Mouse (Mus musculus) lung, embryonic 15.5 days (tissue): ENCODE measurements around the gene Asb4. TPM values are rescaled to one million over a fixed set of nuclear protein-coding genes. Genes with fewer than 3 reads are reported as not detected.

Experiments used
- ATAC-seq: fragments of 200-750 bp; cut with Nextera tagmentation; 2 replicates; pipeline ENCODE4 v1.8.0; 2017; ENCODE audit warnings: moderate number of reproducible peaks, borderline replicate concordance; ENCODE audit not compliant: low FRiP score, low TSS enrichment; ENCODE audit errors: extremely low read depth
- H3K27ac ChIP-seq: fragments of 300-500 bp; sonication (generic); 2 replicates; pipeline ENCODE4 v1.5.1; 2015; ENCODE audit warnings: moderate library complexity, mild to moderate bottlenecking, inconsistent platforms
- H3K27me3 ChIP-seq: fragments of 300-500 bp; sonication (generic); 2 replicates; pipeline ENCODE4 v1.6.1; 2015; ENCODE audit warnings: inconsistent platforms
- H3K36me3 ChIP-seq: fragments of 300-500 bp; sonication (generic); 2 replicates; pipeline ENCODE4 v1.6.1; 2015; ENCODE audit warnings: inconsistent platforms
- H3K4me1 ChIP-seq: fragments of 300-500 bp; sonication (generic); 2 replicates; pipeline ENCODE4 v1.6.1; 2015; ENCODE audit warnings: inconsistent platforms
- H3K4me2 ChIP-seq: fragments of 300-500 bp; sonication (generic); 2 replicates; pipeline ENCODE4 v1.6.1; 2015; ENCODE audit warnings: inconsistent platforms, mild to moderate bottlenecking, moderate library complexity
- H3K4me3 ChIP-seq: fragments of 300-500 bp; sonication (generic); 2 replicates; pipeline ENCODE4 v1.5.1; 2015; ENCODE audit warnings: mild to moderate bottlenecking, inconsistent platforms
- H3K9ac ChIP-seq: fragments of 300-500 bp; sonication (generic); 2 replicates; pipeline ENCODE4 v1.6.1; 2015; ENCODE audit warnings: inconsistent platforms
- H3K9me3 ChIP-seq: fragments of 300-500 bp; sonication (generic); 2 replicates; pipeline ENCODE4 v1.6.1; 2016; ENCODE audit warnings: inconsistent platforms
- WGBS: fragments of 180-500 bp; shearing (Covaris S2); methylation state at CpG from one replicate; pipeline ENCODE4 v1.1.7; 2015; 5-methylcytosine and 5-hydroxymethylcytosine counted together
- polyA plus RNA-seq: library from polyadenylated mRNA; unstranded; fragments of >200 nt; fragmentation: Nextera tagmentation; extraction: Ambion mirVana; gene quantifications from 2 replicates; pipeline ENCODE4 v1.2.1, GENCODE M21; 2015

The Asb4 gene
- polyA plus RNA-seq, 1 experiment from 2014 or later = 8.2 TPM

DNA sequence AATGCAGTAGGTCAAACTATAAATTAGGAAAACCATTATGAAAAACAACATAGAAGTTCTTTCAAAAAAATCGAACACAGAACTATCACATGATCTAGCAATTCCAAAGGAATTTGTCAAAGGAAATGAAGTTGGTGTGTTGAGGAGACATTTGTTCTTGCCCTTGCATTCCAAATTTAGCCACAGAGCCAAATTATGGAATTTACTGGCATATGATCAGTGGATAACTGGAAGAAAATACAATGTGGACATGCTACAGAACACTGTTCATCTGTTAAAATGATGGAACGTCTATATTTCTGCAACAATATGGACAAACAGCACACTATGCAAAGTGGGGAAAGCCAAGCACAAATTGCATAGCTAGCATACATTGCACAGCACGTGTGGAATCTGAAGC, 72.7 kb downstream of the Asb4 start:
- Histone ChIP-seq H3K27ac (no peak overlapping the region), H3K27me3 (no peaks in the 10 kb centered on the region), H3K36me3 (no peaks in the 10 kb centered on the region), H3K4me2 (no peak overlapping the region), H3K4me3 (no peak overlapping the region), H3K9ac (no peak overlapping the region), H3K4me1 (no peaks in the 10 kb centered on the region), H3K9me3 (no peaks in the 10 kb centered on the region)
- 73% methylated on average over 3 of the region's 3 CpGs for WGBS
- ATAC-seq = no peak

DNA sequence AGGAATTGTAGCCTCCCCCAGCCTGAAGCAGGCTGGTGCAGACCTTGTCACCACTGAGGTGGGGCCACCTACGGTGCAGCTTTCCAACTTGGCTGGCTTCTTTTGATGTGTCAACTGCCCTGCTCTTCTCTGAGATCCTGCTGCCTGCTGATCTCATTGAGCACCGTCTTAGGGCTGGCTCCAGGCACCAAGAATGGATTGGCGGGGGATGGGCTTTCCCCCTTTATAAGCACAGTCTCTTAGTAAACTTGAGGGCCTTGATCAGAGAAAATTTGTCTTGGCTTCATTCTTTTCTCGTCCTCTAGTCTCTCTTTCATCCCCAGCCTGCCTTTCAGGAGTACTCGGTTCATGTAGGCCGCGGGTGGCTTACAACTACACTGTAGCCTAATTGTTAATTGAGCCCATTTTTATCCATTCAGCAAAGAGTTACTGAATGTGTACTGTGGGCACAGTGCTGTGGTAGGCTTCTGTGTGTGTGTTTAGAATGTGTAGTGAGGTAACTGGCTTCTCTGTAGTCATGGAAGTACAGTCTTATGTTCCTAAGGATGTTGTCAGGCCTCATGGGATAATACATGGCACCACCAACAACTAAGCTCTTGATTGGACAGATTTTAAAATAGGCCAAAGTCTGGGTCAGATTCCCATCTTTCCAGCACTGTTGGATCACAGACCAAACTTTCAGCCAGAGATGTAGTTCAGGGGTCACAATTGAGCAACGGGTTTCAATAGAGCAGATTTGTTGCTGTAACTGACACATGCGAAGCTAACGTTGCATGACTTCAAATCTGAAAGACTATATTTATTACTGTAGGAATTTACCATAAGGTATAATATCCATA, 87.5 kb downstream of the Asb4 start:
- no peak overlapping the region for H3K4me2 ChIP-seq
- no peak overlapping the region for H3K27ac ChIP-seq
- H3K4me1 ChIP-seq = no peaks in the 10 kb centered on the region
- H3K9ac ChIP-seq = no peak overlapping the region
- no peak for ATAC-seq
- no peaks in the 10 kb centered on the region for H3K9me3 ChIP-seq
- H3K4me3 ChIP-seq = no peak overlapping the region
- 81% methylated on average over 10 of the region's 10 CpGs for WGBS
- no peaks in the 10 kb centered on the region for H3K36me3 ChIP-seq
- H3K27me3 ChIP-seq = no peaks in the 10 kb centered on the region

DNA sequence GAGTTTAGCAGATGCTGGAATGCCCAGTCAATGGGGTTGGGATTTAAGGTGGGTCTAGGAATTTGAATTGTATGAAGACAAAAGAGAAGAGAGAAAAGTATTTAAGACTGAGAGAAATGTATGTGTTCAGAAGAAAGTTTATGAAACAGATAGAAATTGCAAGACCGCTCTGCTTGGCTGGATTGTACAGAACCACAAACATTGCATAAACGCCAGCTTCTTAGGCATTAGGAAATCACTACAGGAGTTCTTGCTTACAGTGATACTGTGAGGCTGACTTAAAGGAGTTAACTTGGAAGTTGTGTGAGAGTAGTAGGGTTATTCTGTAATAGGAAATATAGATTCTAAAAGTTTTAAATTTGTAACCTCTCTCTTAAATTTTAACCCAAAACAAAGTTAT, 89.5 kb downstream of the Asb4 start:
- no peaks in the 10 kb centered on the region for H3K36me3 ChIP-seq

DNA sequence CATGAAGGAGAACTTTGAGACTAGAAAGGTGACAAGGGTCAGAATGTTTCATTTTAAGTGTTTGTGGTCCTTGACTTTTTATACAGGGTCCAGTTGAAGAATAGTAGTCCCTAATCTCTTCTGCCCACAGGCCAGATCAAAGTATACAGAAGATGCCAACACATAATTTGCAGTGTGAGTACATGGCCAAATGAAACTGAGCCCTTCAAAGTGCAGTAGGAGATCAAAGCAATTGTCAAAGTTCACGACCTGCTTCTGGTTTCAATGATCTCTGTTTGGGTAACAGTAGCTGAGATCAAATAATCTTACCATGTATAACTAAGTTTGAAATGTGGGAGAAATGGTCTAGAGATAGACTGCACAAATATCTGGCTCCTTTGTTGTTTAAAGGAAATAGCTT, 90.8 kb downstream of the Asb4 start:
- Histone ChIP-seq H3K27ac (no peak overlapping the region), H3K27me3 (no peaks in the 10 kb centered on the region), H3K4me2 (no peak overlapping the region), H3K9me3 (no peaks in the 10 kb centered on the region), H3K9ac (no peak overlapping the region), H3K36me3 (no peaks in the 10 kb centered on the region), H3K4me3 (no peak overlapping the region), H3K4me1 (no peaks in the 10 kb centered on the region)
- WGBS = 28% methylated on average over 1 of the region's 1 CpGs
- no peak for ATAC-seq

More for the DNA sequence above, 89.5 kb downstream of the Asb4 start:
- Histone ChIP-seq H3K4me2 (no peak overlapping the region), H3K9me3 (no peaks in the 10 kb centered on the region), H3K4me3 (no peak overlapping the region), H3K9ac (no peak overlapping the region), H3K27me3 (no peaks in the 10 kb centered on the region), H3K4me1 (no peaks in the 10 kb centered on the region), H3K27ac (no peak overlapping the region)
- WGBS = 88% methylated on average over 2 of the region's 2 CpGs
- no peak for ATAC-seq

DNA sequence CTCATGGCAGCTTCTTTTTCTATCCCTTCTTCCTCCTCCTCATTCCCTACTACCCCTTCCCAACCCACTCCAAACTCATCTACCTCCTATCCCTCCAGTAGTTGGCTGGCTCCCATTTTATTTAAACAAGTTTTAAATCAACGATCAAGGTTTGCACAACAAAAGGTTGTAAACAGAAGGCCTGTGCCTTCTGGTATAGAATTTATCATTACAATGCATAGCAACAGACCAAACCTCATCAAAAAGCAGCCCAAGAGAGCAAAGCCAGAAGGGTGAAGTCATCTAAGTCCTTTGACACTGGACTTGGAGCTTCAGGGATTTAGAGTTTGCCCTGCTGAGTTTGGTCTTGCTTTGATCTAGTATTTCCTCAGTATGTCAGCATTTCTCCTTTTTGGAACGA, 97.9 kb downstream of the Asb4 start:
- 86% methylated on average over 2 of the region's 2 CpGs for WGBS
- ATAC-seq = no peak

DNA sequence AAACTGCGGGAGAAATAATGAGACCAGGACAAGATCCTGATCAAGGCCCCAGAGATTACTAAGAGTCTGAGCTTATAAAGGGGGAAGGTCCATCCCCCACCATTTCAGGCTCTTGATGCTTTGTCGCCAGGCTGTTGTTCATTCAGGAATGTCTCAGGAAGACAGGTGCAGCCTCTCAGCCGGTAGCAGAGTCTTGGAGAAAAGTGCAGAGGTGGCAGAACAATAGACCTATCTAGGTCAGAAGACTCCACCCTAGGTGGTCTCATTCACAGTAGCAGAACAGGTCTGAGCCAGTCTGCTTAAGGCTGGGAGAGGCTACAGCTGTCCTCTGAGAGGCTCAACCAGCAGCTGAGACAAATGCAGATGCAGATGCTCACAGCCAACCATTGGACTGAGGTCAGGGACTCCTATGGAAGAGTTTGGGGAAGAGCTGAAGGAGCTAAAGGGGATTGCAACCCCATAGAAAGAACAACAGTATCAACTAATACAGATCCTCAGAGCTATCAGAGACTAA, 99.1 kb downstream of the Asb4 start:
- Histone ChIP-seq H3K4me1 (no peaks in the 10 kb centered on the region), H3K4me3 (no peak overlapping the region), H3K36me3 (no peaks in the 10 kb centered on the region), H3K27ac (no peak overlapping the region), H3K4me2 (no peak overlapping the region), H3K27me3 (no peaks in the 10 kb centered on the region), H3K9ac (no peak overlapping the region), H3K9me3 (no peaks in the 10 kb centered on the region)
- WGBS = 62% methylated on average over 3 of the region's 3 CpGs
- ATAC-seq = no peak

More for the DNA sequence above, 97.9 kb downstream of the Asb4 start:
- H3K4me3 ChIP-seq = no peak overlapping the region
- no peaks in the 10 kb centered on the region for H3K9me3 ChIP-seq
- no peaks in the 10 kb centered on the region for H3K4me1 ChIP-seq
- H3K36me3 ChIP-seq = no peaks in the 10 kb centered on the region
- H3K27me3 ChIP-seq = no peaks in the 10 kb centered on the region
- H3K27ac ChIP-seq = no peak overlapping the region
- no peak overlapping the region for H3K9ac ChIP-seq
- no peak overlapping the region for H3K4me2 ChIP-seq

Other genes with a start within 250 kb of the Asb4 start
- gene Pon1, start 189.4 kb upstream of the Asb4 start, polyA plus RNA-seq = 0.14 TPM in 1 of 2 replicates, not detected in the other
- gene Pon3, start 127.1 kb upstream of the Asb4 start, polyA plus RNA-seq = 18.9 and 23.0 TPM in 2 replicates
- 49.4 and 54.4 TPM in 2 replicates for gene Pon2, start 84.9 kb upstream of the Asb4 start, polyA plus RNA-seq
- gene Pdk4, start 112.9 kb downstream of the Asb4 start, polyA plus RNA-seq = 2.6 and 4.6 TPM in 2 replicates